Mouse (Mus musculus): Measurements from ENCODE around the gene Pik3r2.

- no peak for TF ChIP-seq POLR2A (IDR thresholded peaks at IDR 0.05; ENCODE audit: low read depth, low read length)
- TF ChIP-seq CTCF (IDR thresholded peaks at IDR 0.05; ENCODE audit: extremely low read depth, insufficient read depth, insufficient read length, insufficient replicate concordance): no peak
These were observed 5.8 kb downstream of the Pik3r2 start for GRCm38 (mm10) chr8:70770748-70771147.

Data from spleen, adult 2 months (tissue).